Mouse (Mus musculus): Measurements from ENCODE around the gene Mtf2.
"Not testable (repeated sequence)": the region's sequence is repeated elsewhere in the genome, so short reads cannot be mapped to it uniquely, and the experiment has no call there.

Mtf2 gene

GRCm38 (mm10) chr5:108082380-108082779 lies 16.9 kb downstream of the Mtf2 start:
- DNase-seq (ENCODE audit: low read depth, low spot score), result no peak

GRCm38 (mm10) chr5:108085440-108085839 lies 20.0 kb downstream of the Mtf2 start:
- DNase-seq (ENCODE audit: low read depth, low spot score), result no peak

GRCm38 (mm10) chr5:108092731-108093130 lies 27.3 kb downstream of the Mtf2 start:
- not testable (repeated sequence) for DNase-seq (ENCODE audit: low read depth, low spot score)

DNA sequence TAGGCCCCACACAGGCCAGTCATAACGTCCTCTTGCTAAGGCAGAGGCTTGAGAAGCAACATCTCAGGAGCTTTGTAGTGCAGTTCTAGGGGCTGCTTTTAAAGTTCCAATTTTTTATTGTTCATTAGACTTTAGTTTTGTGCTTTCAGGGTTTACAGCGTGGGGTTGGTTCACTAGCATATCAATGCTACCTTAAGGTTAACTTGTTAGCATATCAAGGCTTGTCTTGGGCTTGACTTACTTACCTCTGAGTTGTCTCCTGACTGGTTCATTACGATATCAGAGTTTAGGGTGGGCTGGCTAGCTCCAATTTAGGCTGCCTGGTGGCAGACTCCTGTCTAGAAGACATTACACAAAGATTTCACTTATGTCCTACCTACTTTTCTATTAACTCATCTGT lies 32.2 kb downstream of the Mtf2 start:
- DNase-seq (ENCODE audit: low read depth, low spot score), result no peak

DNA sequence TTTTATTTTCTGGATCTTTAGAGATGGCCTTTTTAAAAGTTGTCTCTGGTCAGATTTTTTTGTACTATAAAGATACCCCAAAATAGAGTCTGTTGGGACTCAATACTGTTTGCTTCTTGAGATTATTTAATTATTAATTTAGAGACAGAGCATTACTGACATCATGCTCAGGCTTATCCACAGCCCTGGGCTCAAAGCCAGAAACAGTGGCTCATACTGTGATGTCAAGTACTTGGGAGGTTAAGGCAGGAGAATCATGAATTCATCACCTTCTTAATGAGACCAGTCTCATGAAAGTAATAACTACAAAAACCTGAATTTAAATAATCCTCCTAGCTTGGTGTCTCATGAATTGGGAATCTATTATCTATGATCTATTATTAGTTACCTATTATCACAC lies 34.7 kb downstream of the Mtf2 start:
- DNase-seq (ENCODE audit: low read depth, low spot score), result no peak

- no peak for DNase-seq (ENCODE audit: low read depth, low spot score)
These were observed 38.8 kb downstream of the Mtf2 start for GRCm38 (mm10) chr5:108104306-108104705.

- DNase-seq (ENCODE audit: low read depth, low spot score), result no peak
These were observed 43.9 kb downstream of the Mtf2 start for GRCm38 (mm10) chr5:108109346-108109745.

GRCm38 (mm10) chr5:108117693-108118092 lies 52.2 kb downstream of the Mtf2 start:
- DNase-seq (ENCODE audit: low read depth, low spot score), result no peak

GRCm38 (mm10) chr5:108120221-108120900 lies 54.9 kb downstream of the Mtf2 start:
- DNase-seq (ENCODE audit: low read depth, low spot score), result no peak

DNA sequence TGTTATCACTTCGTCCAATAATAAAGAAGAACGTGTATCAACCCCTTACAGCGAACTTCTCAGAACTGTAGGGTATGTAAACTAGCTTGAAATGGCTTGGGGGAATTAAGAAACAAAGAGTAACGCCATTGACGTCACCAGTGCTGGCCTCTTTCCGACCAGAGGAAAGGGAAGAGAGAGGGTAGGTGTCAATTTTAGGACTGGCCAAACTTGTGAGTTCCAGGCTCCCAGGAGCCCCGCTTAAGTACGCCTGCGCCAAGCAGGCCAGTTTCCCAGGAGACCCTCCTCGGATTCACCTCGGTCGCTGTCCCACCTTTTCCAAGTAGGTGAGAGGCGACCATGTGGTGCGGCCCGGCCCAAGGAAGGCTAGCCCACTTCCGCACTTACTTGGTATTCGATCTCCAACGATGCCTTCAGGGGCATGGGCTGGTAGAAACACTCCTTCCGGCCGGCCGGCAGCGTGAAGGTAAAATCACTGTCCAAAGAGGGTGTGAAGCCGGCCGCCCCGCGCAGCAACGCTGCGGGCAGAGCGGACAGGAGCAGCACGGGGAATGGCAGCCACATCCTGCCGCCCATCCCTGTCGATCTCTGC lies 66.5 kb downstream of the Mtf2 start:
- peak; percentile 49 for DNase-seq (ENCODE audit: low read depth, low spot score)

GRCm38 (mm10) chr5:108132441-108133243 lies 67.2 kb downstream of the Mtf2 start, which contains the start of the genes Tmed5 and Ccdc18:
Tmed5 (minus strand) TSS chr5:108132620.
Ccdc18 (plus strand) TSS chr5:108132875.
- DNase-seq (ENCODE audit: low read depth, low spot score), result peak; percentile 95

DNA sequence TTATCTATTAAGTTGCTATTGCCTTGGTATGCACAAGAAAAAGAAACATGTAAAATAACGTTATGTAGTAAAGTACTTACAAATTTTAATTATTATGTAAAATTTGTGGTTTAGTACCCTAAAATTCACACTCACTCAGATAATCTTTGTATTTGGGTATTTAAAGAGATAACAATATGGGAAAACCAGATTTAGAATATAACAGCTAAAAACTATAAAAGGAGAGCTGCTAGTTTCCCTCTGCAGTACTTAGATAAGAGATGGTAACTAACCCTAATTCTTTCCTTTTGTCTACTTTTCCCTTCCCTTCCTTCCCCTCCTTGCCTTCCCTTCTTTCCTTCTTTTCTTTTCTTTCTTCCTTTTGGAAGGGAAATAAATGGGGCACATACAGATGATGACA lies 87.1 kb downstream of the Mtf2 start:
- DNase-seq (ENCODE audit: low read depth, low spot score), result no peak

All from skeletal muscle tissue, adult 2 months (tissue).